ENCODE assay signal across 1 mouse cellular context in the genomic region with DNA sequence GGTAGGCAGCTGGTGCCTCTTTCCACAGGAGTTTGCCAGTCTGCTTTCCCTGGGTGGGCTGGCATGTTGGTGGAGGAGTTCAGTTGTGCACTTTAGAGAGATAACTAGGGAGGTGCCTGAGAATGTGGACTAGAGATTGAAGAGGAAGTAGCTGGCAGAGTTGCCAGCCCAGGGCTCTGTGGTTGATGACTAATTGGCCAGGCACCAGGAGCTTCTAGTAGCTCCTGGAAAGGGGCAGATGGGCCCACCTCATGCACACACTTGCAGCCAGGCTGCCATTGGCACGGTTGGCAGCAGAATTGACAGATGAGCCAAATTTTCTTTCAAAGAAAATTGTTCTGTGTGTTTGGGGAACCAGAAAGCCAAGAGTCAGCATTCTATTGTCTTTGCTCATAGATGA.
TF ChIP-seq lines count a peak whose summit lies in the region.

No protein-coding gene starts in this region.

TF ChIP-seq in MEL, 35 proteins besides CTCF, POLR2A, EP300 and RAD21 (continued from another document):
- TF ChIP-seq TCF12 (IDR thresholded peaks at IDR 0.05; ENCODE audit: low read depth, low read length) (peak; percentile 70), TAL1 (IDR thresholded peaks at IDR 0.05; ENCODE audit: low read length) (peak; percentile 11; the same call in 1 of the 2 replicates)
